Mouse (Mus musculus) neural tube, postnatal 0 days (tissue): ENCODE measurements around the gene Setd1a. TPM values are rescaled to one million over a fixed set of nuclear protein-coding genes. Genes with fewer than 3 reads are reported as not detected.

Experiments
- polyA plus RNA-seq: library from polyadenylated mRNA; unstranded; fragments of >200 nt; fragmentation: Nextera tagmentation; extraction: Ambion mirVana; gene quantifications from 2 replicates; pipeline ENCODE4 v1.2.1, GENCODE M21; 2015

The Setd1a gene
- 17.7 and 18.5 TPM in 2 replicates for polyA plus RNA-seq

DNA sequence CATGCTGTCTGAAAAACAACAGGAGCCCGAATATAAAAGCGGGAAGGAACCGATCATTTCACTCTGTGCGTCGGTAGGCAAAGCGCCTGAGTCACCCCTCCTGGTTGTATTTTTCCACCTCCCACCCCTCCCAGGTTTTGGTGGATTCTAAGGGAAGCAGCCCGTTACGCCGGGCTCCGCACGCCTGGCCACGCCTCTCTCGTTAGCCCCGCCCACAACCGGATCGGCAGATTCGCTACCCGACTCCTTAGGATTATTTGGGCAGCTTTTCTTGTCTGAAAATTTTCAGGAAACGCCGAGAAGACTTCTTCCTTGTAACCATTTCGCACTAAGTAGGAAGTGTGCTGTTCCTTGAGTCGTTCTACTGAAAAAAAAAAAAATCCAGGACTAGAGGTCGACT lies at the start of gene Setd1a:
Setd1a (plus strand) TSS at position 245 of the 400 bp plus-strand sequence.

DNA sequence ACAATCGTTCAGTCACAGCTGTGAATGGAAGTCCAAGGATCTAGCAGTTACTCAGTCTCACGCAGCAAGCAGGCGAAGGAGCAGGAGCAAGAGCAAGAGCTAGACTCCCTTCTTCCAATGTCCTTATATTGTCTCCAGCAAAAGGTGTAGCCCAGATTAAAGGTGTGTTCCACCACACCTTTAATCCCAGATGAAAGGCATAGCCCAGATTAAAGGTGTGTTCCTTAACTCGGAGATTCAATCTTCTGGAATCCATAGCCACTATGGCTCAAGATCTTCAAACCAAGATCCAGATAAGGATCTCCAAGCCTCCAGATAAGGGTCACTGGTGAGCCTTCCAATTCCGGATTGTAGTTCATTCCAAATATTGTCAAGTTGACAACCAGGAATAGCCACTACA lies 44.4 kb upstream of the Setd1a start, which contains the start of gene Ctf2:
Ctf2 (minus strand) TSS at position 101 of the 400 bp plus-strand sequence.

DNA sequence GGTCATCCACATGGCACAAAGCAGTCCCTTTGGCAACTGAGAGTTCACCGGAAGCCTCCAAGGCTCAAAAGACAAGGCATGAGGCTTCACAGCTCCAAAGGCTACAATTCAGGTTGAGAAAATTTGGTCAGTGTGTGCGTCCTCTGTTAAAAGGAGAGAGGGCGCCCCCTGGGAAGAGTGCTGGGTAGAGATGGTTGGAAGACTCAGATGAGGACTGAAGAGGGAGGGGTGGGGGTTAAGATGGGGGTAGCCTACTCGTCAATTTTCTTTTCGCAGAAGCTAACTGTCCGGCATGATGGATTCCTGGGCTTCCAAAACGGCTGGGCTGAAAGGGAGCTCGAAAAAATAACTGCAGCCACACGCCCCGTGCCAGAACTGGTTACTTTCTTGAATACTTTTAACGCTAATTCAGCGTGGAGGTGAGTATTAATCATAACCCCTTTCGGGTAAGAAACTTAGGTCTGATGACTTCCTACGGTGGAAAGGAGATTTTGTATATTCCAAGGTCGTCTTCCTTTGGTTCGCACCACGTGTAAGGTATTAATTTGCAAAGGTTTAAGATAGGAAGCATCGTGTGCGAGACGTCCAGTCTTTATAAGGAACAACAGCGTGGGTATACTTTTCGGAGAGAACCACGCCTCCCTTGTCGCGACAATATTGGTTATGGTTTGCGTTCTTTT lies 32.0 kb upstream of the Setd1a start, which contains the start of gene Fbxl19:
Fbxl19 (plus strand) TSS at position 178 of the 680 bp plus-strand sequence.

DNA sequence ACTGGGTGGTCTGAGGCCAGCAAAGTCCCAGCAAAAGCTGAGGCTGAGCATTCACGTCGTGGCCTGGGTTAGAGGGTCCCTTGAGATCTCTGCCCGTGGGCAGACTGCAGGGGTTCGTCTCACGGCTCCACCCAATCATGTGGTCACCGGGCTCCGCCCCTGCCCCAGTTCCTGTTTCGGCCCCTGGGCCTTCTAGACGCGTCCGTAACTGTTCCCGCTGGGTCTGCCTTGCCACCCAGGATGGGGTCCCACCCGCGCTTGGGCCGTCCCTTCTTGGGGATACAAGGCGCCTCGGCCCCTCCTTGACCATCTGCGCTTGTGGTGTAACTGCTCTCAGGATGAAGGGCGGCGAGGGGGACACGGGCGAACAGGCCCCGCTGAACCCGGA lies 6.8 kb upstream of the Setd1a start, which contains the start of gene Orai3:
Orai3 (plus strand) TSS at position 165 of the 388 bp plus-strand sequence.

DNA sequence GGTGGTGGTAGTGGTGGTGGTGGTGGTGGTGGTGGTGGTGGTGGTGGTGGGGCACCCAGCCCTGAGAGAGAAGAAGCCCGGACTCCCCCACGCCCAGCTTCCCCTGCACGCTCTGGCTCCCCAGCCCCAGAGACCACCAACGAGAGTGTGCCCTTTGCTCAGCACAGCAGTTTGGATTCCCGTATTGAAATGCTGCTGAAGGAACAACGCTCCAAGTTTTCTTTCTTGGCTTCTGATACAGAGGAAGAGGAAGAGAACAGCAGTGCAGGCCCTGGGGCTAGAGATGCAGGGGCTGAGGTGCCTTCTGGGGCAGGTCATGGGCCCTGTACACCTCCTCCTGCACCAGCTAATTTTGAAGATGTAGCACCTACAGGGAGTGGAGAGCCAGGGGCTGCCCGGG lies 8.8 kb downstream of the Setd1a start, which contains the start of gene Gm49388:
Gm49388 (plus strand) TSS at position 301 of the 400 bp plus-strand sequence.

DNA sequence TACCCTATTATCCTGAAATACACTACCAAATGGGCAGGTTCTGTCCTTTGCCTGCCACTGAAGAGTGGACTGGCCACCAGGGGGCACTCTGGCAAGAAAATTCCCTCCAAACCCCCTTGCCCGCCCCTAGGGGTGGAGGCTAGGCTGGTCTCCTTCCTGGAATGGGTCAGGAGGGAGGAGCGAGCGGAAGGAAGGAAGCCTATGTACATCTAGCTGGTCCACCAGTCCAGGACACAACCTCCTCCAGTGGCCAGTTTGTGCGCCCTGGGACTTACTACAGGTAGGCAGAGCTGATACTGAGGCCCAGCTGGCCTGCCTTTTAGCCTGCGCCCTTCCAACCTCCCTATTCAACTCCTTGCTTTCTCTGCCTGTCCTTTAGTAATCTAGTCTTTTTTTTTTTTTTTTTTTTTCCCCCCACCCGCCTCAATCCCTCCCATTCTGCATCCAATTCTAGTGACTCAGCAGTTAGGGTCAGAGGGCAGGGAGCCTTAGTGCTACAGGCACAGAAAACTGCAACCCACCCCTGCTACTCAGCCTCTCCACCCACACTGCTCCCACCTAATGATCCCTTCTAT lies 24.1 kb downstream of the Setd1a start, which contains the start of gene Hsd3b7:
Hsd3b7 (plus strand) TSS at position 170 of the 575 bp plus-strand sequence.

DNA sequence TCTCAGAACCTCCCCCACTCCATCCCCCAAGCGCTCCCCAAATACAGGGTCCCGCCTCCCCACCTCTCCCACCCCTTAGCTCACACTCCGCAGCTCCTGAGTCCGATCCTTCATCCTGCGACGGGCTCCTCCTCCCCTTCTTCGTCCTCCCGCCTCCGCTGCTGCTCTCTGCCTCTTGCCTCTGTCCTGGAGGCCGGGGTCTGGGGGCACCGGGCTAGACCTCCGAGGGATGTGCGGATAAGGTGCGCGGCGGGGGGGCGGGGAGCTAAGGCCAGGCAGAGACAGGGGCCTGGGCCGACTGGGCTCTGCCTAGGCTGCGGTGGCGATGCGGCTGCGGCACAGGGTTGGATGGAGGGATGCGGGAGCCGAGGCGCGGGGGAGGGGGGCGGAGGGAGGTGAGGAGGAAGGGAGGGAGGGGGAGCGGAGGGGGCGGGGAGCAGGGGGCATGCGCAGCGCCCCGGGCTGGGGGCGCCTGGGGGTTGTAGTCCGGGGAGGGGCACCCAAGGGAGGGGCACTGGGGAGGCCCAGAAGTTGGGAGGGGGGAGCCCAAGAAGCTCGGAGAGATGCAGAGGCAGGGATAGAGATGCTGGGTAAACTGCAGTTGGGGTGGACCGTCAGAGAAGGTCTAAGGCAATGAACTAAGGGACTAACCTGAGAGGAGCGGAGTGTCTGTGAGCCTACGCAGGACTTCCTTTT lies 47.9 kb downstream of the Setd1a start, which contains the start of the genes Stx4a and Stx1b:
Stx4a (plus strand) TSS at position 119 of the 696 bp plus-strand sequence.
Stx1b (minus strand) TSS at position 374 of the 696 bp plus-strand sequence.

Other genes starting within 250 kb of the Setd1a start
- 4.3 and 4.5 TPM in 2 replicates for gene Tmem265, start 215.3 kb upstream of the Setd1a start, polyA plus RNA-seq
- gene Phkg2, start 203.3 kb upstream of the Setd1a start, polyA plus RNA-seq, result 52.7 and 66.9 TPM in 2 replicates
- 9.6 and 12.3 TPM in 2 replicates for gene Ccdc189, start 188.1 kb upstream of the Setd1a start, polyA plus RNA-seq
- gene Rnf40, start 187.9 kb upstream of the Setd1a start, polyA plus RNA-seq, result 26.0 and 28.3 TPM in 2 replicates
- gene Zfp629, start 160.9 kb upstream of the Setd1a start, polyA plus RNA-seq, result 11.1 and 11.4 TPM in 2 replicates
- gene Bcl7c, start 67.7 kb upstream of the Setd1a start, polyA plus RNA-seq, result 59.4 and 60.7 TPM in 2 replicates
- gene Ctf1, start 63.9 kb upstream of the Setd1a start, polyA plus RNA-seq, result 5.3 and 5.8 TPM in 2 replicates
- 0.08 TPM in 1 of 2 replicates, not detected in the other for gene Ctf2, start 44.5 kb upstream of the Setd1a start, polyA plus RNA-seq
- 7.4 and 8.8 TPM in 2 replicates for gene Fbxl19, start 32.1 kb upstream of the Setd1a start, polyA plus RNA-seq
- gene Orai3, start 6.9 kb upstream of the Setd1a start, polyA plus RNA-seq, result 13.2 and 13.7 TPM in 2 replicates
- gene Gm49388, start 8.9 kb downstream of the Setd1a start, polyA plus RNA-seq, result not detected in 2 replicates
- gene Hsd3b7, start 23.9 kb downstream of the Setd1a start, polyA plus RNA-seq, result 12.2 and 12.5 TPM in 2 replicates
- 28.1 and 32.5 TPM in 2 replicates for gene Stx4a, start 47.6 kb downstream of the Setd1a start, polyA plus RNA-seq
- gene Stx1b, start 47.9 kb downstream of the Setd1a start, polyA plus RNA-seq, result 78.8 and 97.1 TPM in 2 replicates
- 3.8 and 4.5 TPM in 2 replicates for gene Zfp646, start 99.6 kb downstream of the Setd1a start, polyA plus RNA-seq
- gene Zfp668, start 100.2 kb downstream of the Setd1a start, polyA plus RNA-seq, result 21.9 and 22.7 TPM in 2 replicates
- gene Prss53, start 114.3 kb downstream of the Setd1a start, polyA plus RNA-seq, result 0.76 and 0.77 TPM in 2 replicates
- not detected in 2 replicates for gene Gm21974, start 118.8 kb downstream of the Setd1a start, polyA plus RNA-seq
- 94.0 and 98.3 TPM in 2 replicates for gene Vkorc1, start 118.9 kb downstream of the Setd1a start, polyA plus RNA-seq
- 59.5 and 62.2 TPM in 2 replicates for gene Bckdk, start 127.4 kb downstream of the Setd1a start, polyA plus RNA-seq
- 32.9 and 34.4 TPM in 2 replicates for gene Kat8, start 135.8 kb downstream of the Setd1a start, polyA plus RNA-seq
- 0.75 and 0.80 TPM in 2 replicates for gene Prss8, start 153.4 kb downstream of the Setd1a start, polyA plus RNA-seq
- 18.5 and 19.6 TPM in 2 replicates for gene Prss36, start 170.1 kb downstream of the Setd1a start, polyA plus RNA-seq
- 283 and 308 TPM in 2 replicates for gene Fus, start 190.8 kb downstream of the Setd1a start, polyA plus RNA-seq
- 13.0 and 15.8 TPM in 2 replicates for gene Pycard, start 217.2 kb downstream of the Setd1a start, polyA plus RNA-seq
- gene Trim72, start 227.3 kb downstream of the Setd1a start, polyA plus RNA-seq, result not detected in 2 replicates